Mouse (Mus musculus) embryonic facial prominence, embryonic 12.5 days (tissue): ENCODE results near the gene Prkag2. TPM values are rescaled to one million over a fixed set of nuclear protein-coding genes. Genes with fewer than 3 reads are reported as not detected.
"Not testable (repeated sequence)": the region's sequence is repeated elsewhere in the genome, so short reads cannot be mapped to it uniquely, and the experiment has no call there.

ENCODE experiments used
- ATAC-seq: fragments of 200-750 bp; cut with Nextera tagmentation; 2 replicates; pipeline ENCODE4 v1.8.0; 2017; ENCODE audit not compliant: insufficient number of reproducible peaks, insufficient read depth, low FRiP score, low TSS enrichment
- H3K27ac ChIP-seq: fragments of 300-500 bp; sonication (generic); 2 replicates; pipeline ENCODE4 v1.5.1; 2016; ENCODE audit warnings: mild to moderate bottlenecking
- H3K27me3 ChIP-seq: fragments of 300-500 bp; sonication (generic); 2 replicates; pipeline ENCODE4 v1.6.1; 2016; ENCODE audit warnings: mild to moderate bottlenecking, moderate library complexity
- H3K36me3 ChIP-seq: fragments of 300-500 bp; sonication (generic); 2 replicates; pipeline ENCODE4 v1.6.1; 2016; ENCODE audit warnings: mild to moderate bottlenecking
- H3K4me1 ChIP-seq: fragments of 300-500 bp; sonication (generic); 2 replicates; pipeline ENCODE4 v1.6.1; 2016
- H3K4me2 ChIP-seq: fragments of 300-500 bp; sonication (generic); replicated peaks from 2 replicates; pipeline ENCODE4 v1.6.1; 2016; ENCODE audit warnings: mild to moderate bottlenecking, moderate library complexity
- H3K4me3 ChIP-seq: fragments of 300-500 bp; sonication (generic); 2 replicates; pipeline ENCODE4 v1.5.1; 2016; ENCODE audit warnings: mild to moderate bottlenecking
- H3K9ac ChIP-seq: fragments of 300-500 bp; sonication (generic); 2 replicates; pipeline ENCODE4 v1.6.1; 2016; ENCODE audit warnings: mild to moderate bottlenecking, moderate library complexity
- H3K9me3 ChIP-seq: fragments of 300-500 bp; sonication (generic); 2 replicates; pipeline ENCODE4 v1.6.1; 2016; ENCODE audit warnings: mild to moderate bottlenecking, moderate library complexity
- WGBS: fragments of 180-500 bp; shearing (Covaris S2); methylation state at CpG from one replicate; pipeline ENCODE4 v1.1.7; 2016; 5-methylcytosine and 5-hydroxymethylcytosine counted together
- polyA plus RNA-seq: library from polyadenylated mRNA; unstranded; fragments of >200 nt; fragmentation: Nextera tagmentation; extraction: Ambion mirVana; gene quantifications from 2 replicates; pipeline ENCODE4 v1.2.1, GENCODE M21; 2016

Gene Prkag2
- polyA plus RNA-seq, 1 experiment from 2014 or later: 32.2 TPM

DNA sequence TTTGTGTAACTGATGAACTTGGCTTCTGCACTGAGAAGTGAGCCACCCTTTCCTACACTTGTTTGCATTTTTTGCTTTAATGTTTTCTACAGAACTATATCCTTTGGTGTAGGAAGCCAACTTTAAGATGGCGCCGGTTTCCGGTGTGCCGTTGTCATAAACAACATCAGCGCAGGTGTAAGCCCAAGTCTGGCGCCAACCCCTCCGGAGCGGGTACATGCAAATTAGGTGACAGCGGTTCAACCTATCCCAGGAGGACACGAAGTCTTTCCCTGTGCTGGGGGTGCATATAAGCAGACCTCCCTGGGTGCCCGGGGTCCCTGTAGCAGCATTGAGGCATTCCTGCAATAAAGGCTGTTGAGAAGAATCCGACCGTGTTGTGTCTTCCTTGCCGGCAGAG, 252.2 kb downstream of the Prkag2 start:
- H3K9ac ChIP-seq, H3K4me2 ChIP-seq, H3K9me3 ChIP-seq, H3K27me3 ChIP-seq, H3K4me1 ChIP-seq, H3K27ac ChIP-seq, H3K4me3 ChIP-seq, H3K36me3 ChIP-seq, ATAC-seq: not testable (repeated sequence)
- 88% methylated on average over 14 of the region's 14 CpGs for WGBS

GRCm38 (mm10) chr5:24843841-24844240, 256.6 kb downstream of the Prkag2 start:
- H3K36me3 ChIP-seq: no peaks in the 10 kb centered on the region
- ATAC-seq: no peak
- 80% methylated on average over 5 of the region's 5 CpGs for WGBS
- no peaks in the 10 kb centered on the region for H3K9me3 ChIP-seq
- H3K9ac ChIP-seq: no peak overlapping the region
- no peak overlapping the region for H3K4me2 ChIP-seq
- H3K27ac ChIP-seq: no peak overlapping the region
- H3K4me3 ChIP-seq: no peak overlapping the region
- peaks cover 11% of the 10 kb centered on the region for H3K4me1 ChIP-seq
- H3K27me3 ChIP-seq: no peaks in the 10 kb centered on the region

DNA sequence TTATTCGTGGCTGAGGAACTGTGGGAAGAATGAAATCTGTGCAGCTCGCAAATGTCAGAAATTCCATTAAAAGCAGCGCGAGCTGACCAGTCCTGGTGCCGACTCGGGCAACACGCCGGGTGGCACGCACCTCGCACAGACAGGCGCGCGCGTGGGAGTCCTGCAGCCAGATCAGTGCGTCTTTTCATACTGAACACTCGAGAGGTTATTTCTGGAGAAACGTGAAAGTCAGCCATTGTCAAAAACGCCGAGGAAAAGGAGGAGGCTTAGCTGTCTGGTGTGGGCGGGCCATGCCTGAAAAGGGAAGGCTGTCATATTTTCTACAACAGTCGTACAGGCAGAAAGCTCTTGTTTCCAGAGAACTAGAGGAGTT, 257.4 kb downstream of the Prkag2 start:
- peak overlapping the region; percentile 88 for H3K27ac ChIP-seq
- peak overlapping the region; percentile 74 for H3K4me2 ChIP-seq
- peak overlapping the region; percentile 96 for H3K4me3 ChIP-seq
- peaks cover 11% of the 10 kb centered on the region for H3K4me1 ChIP-seq
- peak overlapping the region; percentile 51; the same call in 1 of the 2 replicates for H3K9ac ChIP-seq
- no peaks in the 10 kb centered on the region for H3K36me3 ChIP-seq
- ATAC-seq: no peak; the same call in 1 of the 2 replicates
- H3K9me3 ChIP-seq: no peaks in the 10 kb centered on the region
- no peaks in the 10 kb centered on the region for H3K27me3 ChIP-seq
- WGBS: 1% methylated on average over 21 of the region's 21 CpGs

GRCm38 (mm10) chr5:24842274-24843102, 258.0 kb downstream of the Prkag2 start, which contains the start of gene Rheb:
Gene Rheb (minus strand): TSS chr5:24842624.
- no peaks in the 10 kb centered on the region for H3K27me3 ChIP-seq
- WGBS: under 1% methylated on average over 92 of the region's 92 CpGs
- peak within 1 kb of the TSS; percentile 82 for H3K4me2 ChIP-seq
- no peaks in the 10 kb centered on the region for H3K36me3 ChIP-seq
- peak; percentile 97 for ATAC-seq
- H3K9ac ChIP-seq: peak within 1 kb of the TSS; percentile 96
- H3K4me3 ChIP-seq: peak within 1 kb of the TSS; percentile 96
- H3K4me1 ChIP-seq: peaks cover 13% of the 10 kb centered on the region
- no peaks in the 10 kb centered on the region for H3K9me3 ChIP-seq
- H3K27ac ChIP-seq: peak within 1 kb of the TSS; percentile 99

GRCm38 (mm10) chr5:24841662-24842273, 258.7 kb downstream of the Prkag2 start:
- Histone ChIP-seq H3K4me3 (peak overlapping the region; percentile 96), H3K36me3 (no peaks in the 10 kb centered on the region), H3K4me1 (peaks cover 14% of the 10 kb centered on the region), H3K27ac (peak overlapping the region; percentile 99), H3K9me3 (no peaks in the 10 kb centered on the region), H3K9ac (peak overlapping the region; percentile 96), H3K27me3 (no peaks in the 10 kb centered on the region), H3K4me2 (peak overlapping the region; percentile 82)
- WGBS: 0% methylated on average over 38 of the region's 50 CpGs
- 0 out of 2 replicates have a peak, but pooled peaks have one; percentile 6 for ATAC-seq

DNA sequence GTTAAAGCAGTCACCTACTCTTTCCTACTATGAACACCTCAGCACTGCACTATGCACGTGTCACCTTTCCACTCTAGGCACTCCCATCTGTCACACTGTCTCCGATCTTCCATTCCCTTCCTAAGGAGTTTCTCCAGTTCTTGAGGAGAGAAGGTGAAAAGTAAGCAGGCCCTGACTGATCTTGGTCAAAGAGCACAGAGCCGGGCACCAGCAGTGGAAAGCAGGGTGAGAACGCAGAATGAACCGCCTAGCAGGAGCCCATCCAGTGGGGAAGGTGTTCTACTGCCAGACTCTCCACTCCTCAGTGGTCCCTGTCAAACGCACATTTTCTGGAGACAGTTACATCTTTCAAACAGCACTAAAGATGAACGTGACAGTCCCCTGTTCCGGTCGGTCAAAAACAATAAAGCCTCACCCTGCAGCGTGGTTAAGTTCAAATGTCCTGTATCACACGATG, 259.4 kb downstream of the Prkag2 start:
- H3K9me3 ChIP-seq: no peaks in the 10 kb centered on the region
- H3K36me3 ChIP-seq: no peaks in the 10 kb centered on the region
- peaks cover 14% of the 10 kb centered on the region for H3K4me1 ChIP-seq
- WGBS: 22% methylated on average over 11 of the region's 11 CpGs
- peak overlapping the region; percentile 96 for H3K4me3 ChIP-seq
- H3K9ac ChIP-seq: peak overlapping the region; percentile 96
- no peaks in the 10 kb centered on the region for H3K27me3 ChIP-seq
- peak overlapping the region; percentile 99; the same call in 1 of the 2 replicates for H3K27ac ChIP-seq
- H3K4me2 ChIP-seq: peak overlapping the region; percentile 82
- no peak for ATAC-seq

DNA sequence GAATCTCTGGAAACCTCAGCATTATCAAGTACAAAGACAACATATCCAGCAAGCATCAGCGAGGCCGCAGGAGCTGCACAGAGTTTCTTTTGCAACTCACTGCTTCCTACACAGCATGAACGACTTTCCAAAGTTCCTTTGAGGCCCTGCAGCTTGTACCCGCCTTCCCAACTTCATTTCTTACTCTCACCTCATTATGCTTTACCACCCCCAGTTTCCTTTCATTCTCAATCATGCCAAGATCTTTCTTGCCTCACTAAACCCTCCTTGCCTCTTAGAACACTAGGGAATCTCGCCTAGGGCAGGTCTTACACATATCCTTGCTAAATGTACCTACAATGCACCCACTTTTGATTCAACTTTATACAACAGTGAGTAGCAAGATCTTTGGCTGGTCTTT, 266.0 kb downstream of the Prkag2 start:
- H3K4me3 ChIP-seq: no peak overlapping the region
- H3K9ac ChIP-seq: no peak overlapping the region
- no peak for ATAC-seq
- no peak overlapping the region for H3K4me2 ChIP-seq
- no peaks in the 10 kb centered on the region for H3K27me3 ChIP-seq
- H3K36me3 ChIP-seq: no peaks in the 10 kb centered on the region
- H3K9me3 ChIP-seq: no peaks in the 10 kb centered on the region
- 84% methylated on average over 5 of the region's 5 CpGs for WGBS
- 0 out of 2 replicates have a peak, but pooled peaks cover 3% of the 10 kb centered on the region for H3K4me1 ChIP-seq
- H3K27ac ChIP-seq: no peak overlapping the region

DNA sequence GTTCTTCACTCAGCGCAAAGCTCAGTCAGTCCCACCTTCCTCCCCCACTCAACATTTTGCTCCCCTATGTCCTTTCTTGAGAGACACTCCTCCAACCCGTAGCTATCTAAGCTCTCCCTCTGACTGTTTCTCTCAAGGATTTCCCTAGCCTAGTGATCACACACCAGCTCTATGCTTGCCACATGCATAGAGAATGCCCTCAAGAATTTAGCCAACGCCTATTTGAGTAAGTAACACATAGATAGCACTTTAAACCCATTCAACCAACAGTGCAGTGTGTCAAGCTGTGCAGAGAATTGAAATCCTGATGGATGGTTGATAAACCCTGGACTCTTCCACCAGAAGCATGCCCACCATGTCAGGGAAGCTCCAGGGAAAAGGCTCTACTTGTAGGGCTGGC, 268.5 kb downstream of the Prkag2 start:
- H3K4me1 ChIP-seq: no peaks in the 10 kb centered on the region
- H3K36me3 ChIP-seq: no peaks in the 10 kb centered on the region
- no peak overlapping the region for H3K4me3 ChIP-seq
- H3K9me3 ChIP-seq: no peaks in the 10 kb centered on the region
- WGBS: 94% methylated on average over 3 of the region's 3 CpGs
- no peaks in the 10 kb centered on the region for H3K27me3 ChIP-seq
- no peak overlapping the region for H3K9ac ChIP-seq
- no peak overlapping the region for H3K27ac ChIP-seq
- no peak overlapping the region for H3K4me2 ChIP-seq
- ATAC-seq: no peak

- Histone ChIP-seq H3K4me2 (no peak overlapping the region), H3K27me3 (no peaks in the 10 kb centered on the region), H3K9me3 (no peaks in the 10 kb centered on the region), H3K4me3 (no peak overlapping the region), H3K36me3 (no peaks in the 10 kb centered on the region), H3K9ac (no peak overlapping the region), H3K4me1 (peaks cover 17% of the 10 kb centered on the region), H3K27ac (no peak overlapping the region)
- no peak for ATAC-seq
- WGBS: 95% methylated on average over 3 of the region's 3 CpGs
Observed at GRCm38 (mm10) chr5:24828446-24828845, 272.0 kb downstream of the Prkag2 start.

DNA sequence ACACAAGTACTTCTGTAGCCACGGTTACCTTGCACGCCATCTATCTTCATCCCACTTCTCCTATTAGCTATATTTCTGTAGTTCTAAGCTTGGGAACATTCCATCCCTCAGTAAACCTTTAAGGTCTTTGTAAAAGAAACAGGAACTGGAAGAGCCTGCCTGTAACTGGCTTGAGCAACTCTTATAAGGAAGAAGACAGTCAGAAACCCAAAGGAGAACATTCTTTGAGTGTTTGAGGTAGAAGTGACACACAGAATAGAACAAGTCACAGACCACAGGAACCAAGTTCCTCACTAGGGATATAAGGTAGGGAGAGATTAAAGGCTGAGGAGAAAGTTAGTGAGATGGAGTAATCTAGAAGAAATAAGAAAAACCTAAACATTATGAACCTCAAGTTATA, 273.3 kb downstream of the Prkag2 start:
- H3K9ac ChIP-seq: no peak overlapping the region
- ATAC-seq: no peak
- 94% methylated on average over 2 of the region's 2 CpGs for WGBS
- H3K9me3 ChIP-seq: no peaks in the 10 kb centered on the region
- H3K27me3 ChIP-seq: no peaks in the 10 kb centered on the region
- H3K4me3 ChIP-seq: no peak overlapping the region
- no peak overlapping the region for H3K27ac ChIP-seq
- H3K4me2 ChIP-seq: no peak overlapping the region
- no peaks in the 10 kb centered on the region for H3K36me3 ChIP-seq
- peaks cover 17% of the 10 kb centered on the region for H3K4me1 ChIP-seq

GRCm38 (mm10) chr5:24826056-24826770, 274.2 kb downstream of the Prkag2 start:
- Histone ChIP-seq H3K9me3 (no peaks in the 10 kb centered on the region), H3K27me3 (no peaks in the 10 kb centered on the region), H3K36me3 (no peaks in the 10 kb centered on the region), H3K4me3 (no peak overlapping the region), H3K4me1 (peaks cover 17% of the 10 kb centered on the region), H3K9ac (no peak overlapping the region), H3K27ac (no peak overlapping the region), H3K4me2 (no peak overlapping the region)
- 88% methylated on average over 9 of the region's 9 CpGs for WGBS
- ATAC-seq: no peak
